Mouse (Mus musculus) hindbrain, postnatal 0 days (tissue): ENCODE measurements at regions not wholly inside any gene's neighbourhood (a gene's known extent, or its start where the extent isn't known, plus 50 kb on each side); places are given as distances from the start of the nearest gene placed in this dataset.

ENCODE experiments used
- ATAC-seq: fragments of 200-750 bp; cut with Nextera tagmentation; 2 replicates; pipeline ENCODE4 v1.8.0; 2017; ENCODE audit warnings: mild to moderate bottlenecking, moderate TSS enrichment, moderate library complexity
- DNase-seq: peaks from one replicate; pipeline ENCODE4 v3.0.0-alpha.2; 2015; ENCODE audit warnings: low spot score
- H3K27ac ChIP-seq: fragments of 300-500 bp; sonication (generic); 2 replicates; pipeline ENCODE4 v1.5.1; 2014; ENCODE audit warnings: mild to moderate bottlenecking
- H3K27me3 ChIP-seq: fragments of 300-500 bp; sonication (generic); 2 replicates; pipeline ENCODE4 v1.6.1; 2014; ENCODE audit warnings: low read length, mixed read lengths; ENCODE audit not compliant: insufficient read depth
- H3K36me3 ChIP-seq: fragments of 300-500 bp; sonication (generic); 2 replicates; pipeline ENCODE4 v1.6.1; 2014; ENCODE audit warnings: low read length, mixed read lengths; ENCODE audit not compliant: insufficient read depth
- H3K4me1 ChIP-seq: fragments of 300-500 bp; sonication (generic); 2 replicates; pipeline ENCODE4 v1.6.1; 2014; ENCODE audit warnings: antibody characterized with exemption, low read length, mixed read lengths; ENCODE audit not compliant: insufficient read depth
- H3K4me2 ChIP-seq: fragments of 300-500 bp; sonication (generic); 2 replicates; pipeline ENCODE4 v1.6.1; 2014; ENCODE audit warnings: low read depth, mild to moderate bottlenecking, low read length, moderate library complexity, mixed read lengths
- H3K4me3 ChIP-seq: fragments of 300-500 bp; sonication (generic); 2 replicates; pipeline ENCODE4 v1.5.1; 2014; ENCODE audit warnings: low read length
- H3K9ac ChIP-seq: fragments of 300-500 bp; sonication (generic); replicated peaks from 2 replicates; pipeline ENCODE4 v1.6.1; 2014; ENCODE audit warnings: mild to moderate bottlenecking, low read length, moderate library complexity, mixed read lengths
- H3K9me3 ChIP-seq: fragments of 300-500 bp; sonication (generic); 2 replicates; pipeline ENCODE4 v1.6.1; 2016; ENCODE audit warnings: low read length, mixed read lengths
- CTCF ChIP-seq: IDR thresholded peaks from 2 replicates; pipeline ENCODE4 v1.5.1; 2016; ENCODE audit warnings: antibody characterized with exemption, control low read depth, low read depth
- WGBS: fragments of 180-500 bp; shearing (Covaris S2); extraction: QIAGEN DNeasy Blood & Tissue Kit; methylation state at CpG from one replicate; pipeline ENCODE4 v1.1.7; 2014; 5-methylcytosine and 5-hydroxymethylcytosine counted together

GRCm38 (mm10) chrX:99537814-99538213, 66.7 kb upstream of the Pja1 start:
- H3K4me3 ChIP-seq, result no peak overlapping the region
- no peak overlapping the region for H3K9ac ChIP-seq
- H3K36me3 ChIP-seq, result no peaks in the 10 kb centered on the region
- DNase-seq, result no peak
- 0 out of 2 replicates have a peak, but pooled peaks cover 6% of the 10 kb centered on the region for H3K27me3 ChIP-seq
- no peak for ATAC-seq
- no peak overlapping the region for H3K27ac ChIP-seq
- 82% methylated on average over 4 of the region's 4 CpGs for WGBS
- no peaks in the 10 kb centered on the region for H3K9me3 ChIP-seq
- no peak for TF ChIP-seq CTCF
- H3K4me1 ChIP-seq, result no peaks in the 10 kb centered on the region
- no peak overlapping the region for H3K4me2 ChIP-seq

GRCm38 (mm10) chrX:99534922-99535321, 63.8 kb upstream of the Pja1 start:
- 63% methylated on average over 4 of the region's 4 CpGs for WGBS
- no peaks in the 10 kb centered on the region for H3K9me3 ChIP-seq
- 0 out of 2 replicates have a peak, but pooled peaks cover 6% of the 10 kb centered on the region for H3K27me3 ChIP-seq
- TF ChIP-seq CTCF, result no peak
- H3K4me1 ChIP-seq, result no peaks in the 10 kb centered on the region
- no peak overlapping the region for H3K9ac ChIP-seq
- no peak overlapping the region for H3K4me3 ChIP-seq
- no peak overlapping the region for H3K4me2 ChIP-seq
- H3K27ac ChIP-seq, result peak overlapping the region; percentile 41; the same call in 1 of the 2 replicates
- ATAC-seq (peak; percentile 52; the same call in 1 of the 2 replicates), DNase-seq (no peak)
- no peaks in the 10 kb centered on the region for H3K36me3 ChIP-seq

DNA sequence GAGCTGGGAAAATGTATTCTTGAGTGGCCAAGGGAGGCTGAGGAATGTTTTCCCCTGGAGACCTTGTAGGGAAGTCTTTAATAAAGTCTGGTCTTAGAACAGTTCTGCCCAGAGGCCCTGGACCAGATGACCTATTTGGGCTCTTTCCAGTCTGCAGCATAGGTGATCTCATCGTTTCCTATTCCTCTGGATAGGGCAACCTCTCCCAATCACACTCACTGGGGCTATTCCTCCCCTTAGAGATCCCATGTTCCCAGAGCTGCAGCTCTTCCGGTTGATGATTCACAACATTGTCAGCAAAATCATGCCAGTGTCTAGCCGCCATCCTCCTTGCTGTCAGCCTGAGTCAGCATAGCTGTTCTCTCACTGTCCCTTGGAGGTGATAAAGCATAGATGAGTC, 60.1 kb upstream of the Pja1 start:
- Histone ChIP-seq H3K4me1 (no peaks in the 10 kb centered on the region), H3K9ac (no peak overlapping the region), H3K36me3 (no peaks in the 10 kb centered on the region), H3K9me3 (no peaks in the 10 kb centered on the region), H3K4me3 (no peak overlapping the region), H3K4me2 (no peak overlapping the region), H3K27me3 (0 out of 2 replicates have a peak, but pooled peaks cover 6% of the 10 kb centered on the region), H3K27ac (no peak overlapping the region)
- ATAC-seq (no peak), DNase-seq (no peak)
- TF ChIP-seq CTCF, result no peak
- 66% methylated on average over 3 of the region's 3 CpGs for WGBS

DNA sequence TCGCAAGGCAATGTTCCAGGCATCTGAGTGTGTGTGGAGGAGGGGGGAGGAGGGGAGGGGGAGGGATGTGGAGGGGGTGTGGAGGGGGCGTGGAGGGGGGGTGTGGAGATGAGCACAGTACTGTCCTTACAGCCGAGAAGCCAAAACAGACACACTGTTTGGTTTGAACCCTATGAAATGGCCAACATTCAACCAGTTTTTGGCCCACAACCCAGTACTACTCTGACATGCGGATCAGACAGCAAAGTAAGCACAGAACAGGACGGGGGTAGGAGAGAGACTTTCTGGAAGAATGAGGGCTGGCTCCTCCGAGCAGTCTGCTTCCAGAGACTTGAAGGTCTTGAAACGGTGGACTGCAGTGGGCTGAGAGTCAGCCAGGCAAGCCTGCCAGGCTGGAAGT, 59.4 kb upstream of the Pja1 start:
- TF ChIP-seq CTCF, result no peak
- Histone ChIP-seq H3K9me3 (no peaks in the 10 kb centered on the region), H3K36me3 (no peaks in the 10 kb centered on the region), H3K4me3 (no peak overlapping the region), H3K27ac (no peak overlapping the region), H3K4me2 (no peak overlapping the region), H3K4me1 (no peaks in the 10 kb centered on the region), H3K27me3 (0 out of 2 replicates have a peak, but pooled peaks cover 6% of the 10 kb centered on the region), H3K9ac (no peak overlapping the region)
- 56% methylated on average over 7 of the region's 7 CpGs for WGBS
- DNase-seq (no peak), ATAC-seq (no peak; the same call in 1 of the 2 replicates)

GRCm38 (mm10) chrX:99523306-99523705, 52.2 kb upstream of the Pja1 start:
- Histone ChIP-seq H3K27ac (no peak overlapping the region), H3K9ac (no peak overlapping the region), H3K4me2 (no peak overlapping the region), H3K9me3 (no peaks in the 10 kb centered on the region), H3K36me3 (no peaks in the 10 kb centered on the region), H3K27me3 (peaks cover 12% of the 10 kb centered on the region; the same call in 1 of the 2 replicates), H3K4me3 (no peak overlapping the region), H3K4me1 (no peaks in the 10 kb centered on the region)
- DNase-seq (no peak), ATAC-seq (no peak)
- 42% methylated on average over 6 of the region's 6 CpGs for WGBS
- TF ChIP-seq CTCF, result no peak

- no peaks in the 10 kb centered on the region for H3K36me3 ChIP-seq
- H3K9me3 ChIP-seq, result no peaks in the 10 kb centered on the region
- H3K27me3 ChIP-seq, result peaks cover 12% of the 10 kb centered on the region; the same call in 1 of the 2 replicates
- ATAC-seq, result peak; percentile 75
- WGBS, result 22% methylated on average over 5 of the region's 5 CpGs
- peak; percentile 82 for DNase-seq
- no peak overlapping the region for H3K4me3 ChIP-seq
- no peak overlapping the region for H3K4me2 ChIP-seq
- H3K4me1 ChIP-seq, result no peaks in the 10 kb centered on the region
- H3K27ac ChIP-seq, result no peak overlapping the region
- TF ChIP-seq CTCF, result peak; percentile 89
- H3K9ac ChIP-seq, result no peak overlapping the region
Measured at GRCm38 (mm10) chrX:99522830-99523229, 51.8 kb upstream of the Pja1 start.

DNA sequence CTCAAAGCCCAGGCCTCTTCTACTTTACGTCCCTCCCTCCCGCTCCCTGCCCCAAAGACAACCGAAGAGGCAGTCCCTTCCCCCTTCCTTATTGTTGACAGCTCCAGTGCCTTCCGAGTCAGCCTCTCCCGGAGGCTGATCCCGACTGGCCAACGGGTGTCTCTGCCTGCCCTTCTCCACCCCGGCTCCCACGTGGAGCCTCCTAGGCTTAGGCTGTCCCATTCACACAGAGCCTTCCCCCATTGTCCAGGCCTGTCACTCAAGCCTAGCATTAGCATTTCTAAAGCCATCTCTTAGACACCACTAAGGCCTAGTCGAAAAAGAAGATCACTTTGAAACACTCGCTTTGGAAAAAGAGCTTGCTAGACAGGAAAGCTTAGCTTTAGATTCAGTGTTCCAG, 51.2 kb upstream of the Pja1 start:
- no peaks in the 10 kb centered on the region for H3K9me3 ChIP-seq
- no peak overlapping the region for H3K4me3 ChIP-seq
- 48% methylated on average over 11 of the region's 11 CpGs for WGBS
- DNase-seq (no peak), ATAC-seq (peak; percentile 70; the same call in 1 of the 2 replicates)
- no peak overlapping the region for H3K4me2 ChIP-seq
- no peak overlapping the region for H3K9ac ChIP-seq
- no peak for TF ChIP-seq CTCF
- H3K4me1 ChIP-seq, result no peaks in the 10 kb centered on the region
- H3K27ac ChIP-seq, result no peak overlapping the region
- H3K27me3 ChIP-seq, result peaks cover 12% of the 10 kb centered on the region; the same call in 1 of the 2 replicates
- H3K36me3 ChIP-seq, result no peaks in the 10 kb centered on the region
